Mouse (Mus musculus) right cerebral cortex, adult 18-20 months (tissue): ENCODE results near the gene Unc45b.
A peak's percentile ranks its signal among the peaks of the same experiment; 100 is the strongest.
"Not testable (repeated sequence)": the region's sequence is repeated elsewhere in the genome, so short reads cannot be mapped to it uniquely, and the experiment has no call there.

ENCODE experiments used
- DNase-seq: peaks from one replicate; pipeline ENCODE4 v3.0.0; 2022; ENCODE audit warnings: mixed read lengths

Unc45b gene

DNA sequence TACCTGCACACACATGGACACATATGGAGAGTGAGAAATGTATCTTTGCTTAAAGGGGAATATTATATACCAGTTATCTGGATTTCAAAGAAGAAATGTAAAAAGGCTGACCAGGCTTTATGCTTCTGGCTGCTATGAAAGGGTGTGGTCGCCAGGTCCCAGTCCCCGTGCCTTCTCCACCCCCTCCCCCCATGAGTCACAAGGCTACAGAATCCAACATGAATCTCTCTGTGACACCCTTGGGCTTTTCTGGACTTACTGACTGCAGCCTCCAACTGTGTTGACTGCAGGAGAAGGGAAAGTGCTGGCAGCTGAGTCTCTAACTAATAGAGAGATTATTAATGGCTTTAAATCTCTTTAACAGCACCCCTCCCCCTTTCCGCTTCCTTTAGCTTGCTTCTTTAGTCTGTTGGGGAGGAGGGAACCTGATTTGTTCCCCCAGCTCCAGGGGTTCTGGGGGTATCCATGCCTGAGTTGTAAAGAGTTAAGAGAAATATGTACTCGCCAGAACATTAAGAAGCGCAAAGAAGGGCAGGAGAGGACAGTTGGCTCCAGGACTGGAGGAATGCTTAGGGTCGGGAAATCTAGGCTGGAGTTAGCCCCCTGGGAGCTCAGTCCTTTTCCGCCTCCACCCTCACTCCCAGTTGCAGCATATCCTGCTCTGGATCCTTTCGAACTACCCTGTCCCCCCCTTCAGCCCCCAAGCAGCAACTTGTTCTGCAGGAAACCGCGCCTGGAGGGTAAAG, 40.6 kb downstream of the Unc45b start, which contains the start of gene Slfn5:
TSS of gene Slfn5 (plus strand) at position 614 of the 746 bp plus-strand sequence.
- DNase-seq, result no peak

DNA sequence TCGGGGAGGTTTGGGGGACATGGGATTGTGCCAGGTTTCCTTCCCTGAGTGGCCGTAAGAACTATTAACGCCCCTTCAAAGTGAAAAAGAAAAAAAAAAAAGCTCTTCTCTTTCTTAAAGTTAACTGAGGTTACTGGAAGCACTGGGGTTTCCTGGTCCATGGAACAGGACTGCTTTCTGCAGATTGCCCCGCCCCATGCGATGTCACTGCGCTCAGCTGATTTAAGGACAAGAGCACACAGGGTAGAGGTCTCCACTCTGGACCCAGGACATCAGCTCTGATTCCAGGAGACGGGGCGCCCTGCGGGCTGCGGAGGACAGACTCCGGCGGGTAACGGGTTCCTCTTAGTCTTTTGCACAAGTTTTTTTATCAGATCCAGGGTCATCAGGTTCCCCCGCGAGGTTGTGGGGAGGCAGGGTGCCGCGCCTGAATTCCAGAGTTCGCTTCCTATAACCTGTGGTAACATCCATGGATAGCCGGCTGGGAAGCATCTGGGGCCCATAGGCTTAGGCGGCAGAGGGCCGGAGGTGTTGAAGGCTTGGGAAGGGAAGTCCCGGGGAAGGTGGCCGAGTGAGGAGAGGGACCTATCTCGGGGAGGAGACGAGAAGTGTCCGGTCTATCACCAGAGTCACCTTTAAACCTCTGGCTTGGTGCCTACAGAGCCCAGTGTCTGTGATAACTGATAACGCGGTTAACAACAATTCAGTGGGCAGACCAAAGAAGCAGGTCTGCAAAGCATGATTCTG, 41.7 kb downstream of the Unc45b start:
- DNase-seq, result no peak

DNA sequence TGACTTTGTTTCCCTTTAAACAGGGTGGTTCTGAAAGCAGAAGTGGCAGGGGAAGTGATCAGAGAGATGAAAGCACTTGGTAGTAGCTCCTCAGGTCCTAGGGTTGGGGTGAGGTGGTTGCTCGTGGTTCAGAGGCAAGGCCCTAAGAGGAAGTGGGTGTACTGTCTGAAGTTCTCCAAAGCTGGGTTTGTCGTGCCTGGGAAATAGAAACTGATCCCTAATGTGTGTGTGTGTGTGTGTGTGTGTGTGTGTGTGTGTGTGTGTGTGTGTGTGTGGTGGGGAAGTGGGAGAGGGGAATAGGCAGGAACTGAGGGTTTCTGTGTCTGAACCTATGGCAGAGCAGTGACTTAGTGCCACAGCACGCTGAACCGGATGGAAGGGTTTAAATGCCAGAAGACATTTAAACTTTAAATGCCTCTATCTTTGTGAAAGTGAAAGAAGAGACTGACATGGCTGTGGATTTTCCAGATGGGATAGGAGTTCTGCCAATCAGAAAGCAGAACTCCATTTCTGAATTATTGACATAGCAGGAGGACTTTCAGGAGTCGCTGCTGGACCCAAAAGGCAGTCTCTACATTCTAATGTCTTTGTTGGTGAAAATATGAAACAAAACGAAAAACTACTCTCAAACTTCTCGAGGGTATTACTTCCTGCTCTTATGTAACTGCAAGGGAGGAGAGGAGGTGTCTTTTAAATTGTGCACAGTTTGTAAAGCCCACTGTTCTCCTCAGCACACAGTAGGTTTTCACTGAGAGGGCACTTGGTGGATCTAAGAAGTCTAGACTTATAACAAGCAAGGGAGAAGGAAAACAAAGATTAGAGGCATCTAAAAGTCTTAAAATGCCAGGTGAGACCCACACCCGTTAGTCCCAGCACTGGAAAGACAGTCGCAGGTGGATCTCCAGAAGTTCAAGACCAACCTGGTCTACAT, 42.5 kb downstream of the Unc45b start:
- DNase-seq, result no peak

DNA sequence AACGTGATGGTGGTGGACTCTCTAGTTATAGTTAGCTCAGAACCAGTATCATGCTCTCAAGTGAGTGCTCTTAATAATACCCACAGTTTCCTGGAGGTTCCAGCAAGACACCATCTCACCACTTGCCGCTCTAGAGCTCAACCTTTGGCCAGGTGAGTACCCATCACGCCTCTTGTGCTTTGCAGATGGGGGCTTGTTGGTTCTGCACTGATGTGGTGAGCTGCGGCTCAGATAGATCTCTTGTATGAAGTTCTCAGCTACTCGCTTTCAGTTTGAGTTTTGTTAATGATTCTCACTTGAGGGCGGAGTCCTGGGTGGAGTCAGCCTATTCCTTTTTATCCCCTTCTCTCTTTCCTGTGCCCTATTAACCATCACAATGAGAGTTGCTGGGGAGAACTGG, 44.3 kb downstream of the Unc45b start:
- no peak for DNase-seq

DNA sequence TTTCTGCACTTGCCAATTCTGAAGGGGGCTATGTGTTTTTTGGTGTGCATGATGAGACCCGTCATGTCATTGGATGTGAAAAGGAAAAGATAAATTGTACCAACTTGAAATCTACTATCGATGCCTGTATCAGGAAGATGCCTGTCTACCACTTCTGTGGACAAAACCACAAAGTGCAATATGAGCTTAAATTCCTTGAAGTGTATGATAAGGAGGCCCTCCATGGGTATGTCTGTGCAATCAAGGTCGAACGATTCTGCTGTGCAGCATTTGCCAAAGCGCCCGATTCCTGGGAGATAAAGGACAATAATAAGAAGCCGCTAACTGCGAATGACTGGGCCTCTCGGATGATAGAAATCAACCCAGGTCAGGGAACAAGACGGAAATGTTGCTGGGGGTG, 46.6 kb downstream of the Unc45b start:
- no peak for DNase-seq

DNA sequence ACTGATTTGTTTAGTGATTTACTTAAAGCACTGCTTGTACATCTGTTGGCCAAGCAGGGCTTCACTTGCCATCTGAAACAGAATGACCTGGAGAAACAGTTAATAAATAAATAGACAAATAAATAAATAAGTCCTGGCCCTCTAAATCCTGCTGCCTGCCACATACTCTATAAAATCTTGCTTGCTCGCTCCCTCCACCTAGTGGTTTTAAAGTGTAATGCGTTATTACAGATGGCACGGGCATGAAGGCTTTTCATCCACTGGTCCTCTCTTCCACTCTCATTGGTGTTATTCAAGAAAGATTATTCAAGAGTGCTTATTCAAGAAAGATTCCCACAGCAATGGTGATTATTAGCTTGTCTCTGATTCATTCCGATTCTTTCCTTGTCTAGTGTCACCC, 49.3 kb downstream of the Unc45b start:
- peak; percentile 14 for DNase-seq

DNA sequence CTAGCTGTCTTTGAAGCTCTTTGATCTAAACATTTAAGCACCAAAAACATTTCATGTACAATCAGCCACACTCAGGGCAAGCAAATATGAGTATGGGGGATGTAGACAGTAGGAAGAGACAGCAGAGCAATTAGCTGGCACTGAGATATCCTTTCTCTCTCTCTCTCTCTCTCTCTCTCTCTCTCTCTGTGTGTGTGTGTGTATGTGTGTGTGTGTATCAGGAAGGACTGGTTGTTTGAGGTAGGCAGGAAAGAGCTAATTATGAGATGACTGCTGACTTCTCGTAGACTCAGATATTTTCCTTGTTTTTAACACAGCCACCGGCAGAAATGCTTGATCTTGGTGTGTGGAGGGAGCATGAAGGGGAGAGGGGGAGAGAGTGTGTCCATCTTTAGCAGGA, 51.4 kb downstream of the Unc45b start:
- DNase-seq, result no peak

DNA sequence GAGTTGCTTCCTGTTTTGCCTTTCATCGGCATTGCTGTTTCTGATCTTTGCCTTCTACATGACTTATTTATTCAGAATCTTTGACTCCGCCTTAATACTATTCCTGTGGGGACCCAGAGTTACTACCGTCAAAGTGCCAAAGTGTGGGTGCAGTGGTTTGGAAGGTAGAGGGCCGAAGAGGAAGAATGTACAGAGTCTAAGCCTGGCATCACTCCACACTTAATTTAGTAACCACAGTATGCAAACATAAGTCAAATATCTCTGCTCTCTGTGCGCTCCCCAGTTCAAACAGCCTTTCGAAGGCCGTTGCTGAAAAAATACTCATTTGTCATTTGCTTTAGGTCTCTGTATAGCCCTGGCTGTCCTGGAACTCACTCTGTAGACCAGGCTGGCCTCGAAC, 51.9 kb downstream of the Unc45b start:
- no peak for DNase-seq

DNA sequence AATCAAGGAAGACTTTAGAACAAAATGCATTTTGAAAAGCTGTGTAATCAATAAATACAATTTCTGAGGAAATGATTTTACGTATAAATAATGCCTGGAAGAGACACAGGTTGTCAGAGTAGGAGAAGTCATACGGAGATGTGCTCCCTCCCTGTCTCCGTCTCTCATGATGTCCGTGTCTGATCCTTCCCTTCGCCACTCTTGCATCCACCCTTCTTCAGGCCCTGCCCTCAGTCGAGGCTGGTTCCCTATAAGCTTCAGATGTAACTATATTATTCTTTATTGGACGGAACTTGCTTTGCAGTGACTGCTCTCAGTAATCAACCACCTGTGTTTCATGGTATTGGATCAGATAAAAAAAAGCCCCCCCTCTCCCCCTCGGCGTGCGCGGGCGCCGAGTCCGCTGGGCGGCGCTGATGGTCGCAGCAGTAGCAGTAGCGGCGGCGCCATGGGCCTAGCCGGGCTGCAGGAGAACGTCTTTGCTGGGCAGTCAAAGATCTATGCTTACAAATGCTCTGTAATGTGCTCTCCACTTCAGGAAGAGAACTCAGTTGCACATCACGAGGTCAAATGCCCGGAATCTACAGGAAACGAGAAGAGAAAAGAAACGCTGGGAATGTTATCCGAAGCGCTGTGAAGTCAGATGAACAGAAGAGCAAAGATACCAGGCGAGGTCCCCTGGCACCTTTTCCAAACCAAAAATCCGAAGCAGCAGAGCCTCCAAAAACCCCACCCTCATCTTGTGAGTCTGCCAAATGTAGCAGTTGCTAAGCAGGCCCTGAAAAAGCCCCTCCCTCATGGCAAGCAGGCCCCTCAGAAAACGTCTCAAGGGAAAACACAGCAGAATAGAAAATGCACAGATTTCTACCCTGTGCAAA, 60.6 kb downstream of the Unc45b start:
- DNase-seq, result peak; percentile 10

DNA sequence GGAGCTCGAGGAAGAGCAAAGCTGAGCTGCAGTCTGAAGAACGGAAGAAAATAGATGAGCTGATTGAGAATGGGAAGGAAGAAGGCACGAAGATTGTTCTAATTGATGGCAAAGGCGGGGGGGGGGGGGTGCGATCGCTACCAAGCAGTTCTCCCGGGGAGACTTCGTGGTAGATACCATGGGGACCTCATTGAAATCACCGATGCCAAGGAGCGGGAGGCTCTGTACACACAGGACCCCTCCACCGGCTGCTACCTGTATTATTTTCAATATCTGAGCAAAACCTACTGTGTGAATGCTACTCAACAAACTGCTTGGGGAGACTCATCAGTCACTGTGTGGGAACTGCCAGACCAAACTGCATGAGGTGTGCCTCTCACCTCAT, 61.2 kb downstream of the Unc45b start:
- DNase-seq, result no peak

DNA sequence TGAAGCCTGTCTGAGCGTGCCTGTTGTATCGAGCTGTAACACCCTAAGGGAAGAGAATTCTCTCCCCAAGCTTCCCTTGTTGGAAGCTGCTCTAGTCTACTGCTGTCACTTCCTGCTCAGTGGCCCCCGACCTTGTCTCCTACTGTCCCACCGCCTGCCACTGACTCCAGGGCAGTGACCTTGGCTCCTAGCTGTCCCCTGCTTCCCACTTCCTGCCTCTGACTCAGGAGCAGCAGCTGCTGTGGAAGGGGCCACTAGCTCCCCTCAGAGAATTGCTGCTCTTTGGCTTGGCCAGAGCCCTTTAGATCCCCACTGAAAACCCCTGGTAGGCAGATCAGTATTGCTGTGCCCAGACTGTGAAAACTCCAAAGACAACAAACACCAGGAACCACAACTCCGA, 63.6 kb downstream of the Unc45b start:
- no peak for DNase-seq

DNA sequence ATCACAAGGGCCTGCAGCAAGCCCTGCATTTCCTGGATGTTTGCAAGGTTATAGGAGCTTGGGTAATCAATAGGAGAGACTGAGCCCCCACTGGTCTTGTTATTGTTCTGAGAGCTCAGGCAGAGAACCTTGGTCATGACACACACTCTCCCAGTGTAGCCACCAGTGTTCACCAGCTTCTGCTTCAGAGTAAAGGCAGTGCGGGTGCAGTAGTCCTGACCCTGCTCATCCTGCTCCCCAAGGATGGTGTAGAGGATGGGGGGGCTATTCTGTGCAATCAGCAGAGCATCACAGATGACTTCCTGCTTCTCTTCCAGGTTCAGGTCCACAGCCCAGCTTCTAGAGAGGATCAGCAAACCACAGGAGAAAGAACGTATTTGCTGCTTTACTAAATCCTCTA, 72.1 kb downstream of the Unc45b start:
- not testable (repeated sequence) for DNase-seq

DNA sequence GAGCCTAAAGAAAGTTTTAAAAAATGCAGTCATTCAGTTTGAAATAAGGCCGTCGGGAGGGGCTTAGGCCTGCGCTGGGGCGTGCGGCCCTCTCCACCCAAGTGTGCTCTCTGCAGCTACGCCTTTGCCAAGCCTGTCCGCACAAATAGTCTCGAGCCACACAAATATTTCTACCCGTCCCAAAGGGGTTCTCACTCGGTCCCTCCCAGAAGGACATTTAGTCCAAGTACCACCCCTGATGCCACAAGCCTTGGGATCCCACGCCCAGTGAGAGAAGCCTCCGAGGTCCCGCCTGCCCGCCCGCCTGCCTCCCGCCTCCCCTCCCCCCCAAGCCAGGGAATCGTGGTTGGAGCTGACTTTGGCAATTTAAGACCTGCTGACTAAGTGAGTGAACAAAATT, 72.8 kb downstream of the Unc45b start:
- no peak for DNase-seq

DNA sequence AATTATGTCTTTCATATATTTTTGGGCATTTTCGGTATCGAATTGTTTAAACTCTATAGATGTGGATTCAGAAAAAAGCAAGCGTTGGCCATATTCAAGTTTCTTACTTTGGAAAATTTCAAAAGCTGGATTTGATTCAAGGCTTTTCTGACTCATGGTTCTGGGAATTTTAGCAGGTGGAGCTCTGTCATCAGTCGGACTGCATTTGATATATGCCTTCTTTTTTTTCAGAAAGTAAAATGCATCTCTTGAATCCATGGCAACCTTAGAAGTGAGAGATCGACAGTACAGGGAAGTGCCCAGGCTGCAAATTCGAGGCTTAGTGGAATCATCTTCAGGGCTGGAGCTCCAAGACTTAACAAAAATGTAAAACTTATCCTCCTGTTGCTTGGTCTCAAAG, 77.3 kb downstream of the Unc45b start:
- no peak for DNase-seq

DNA sequence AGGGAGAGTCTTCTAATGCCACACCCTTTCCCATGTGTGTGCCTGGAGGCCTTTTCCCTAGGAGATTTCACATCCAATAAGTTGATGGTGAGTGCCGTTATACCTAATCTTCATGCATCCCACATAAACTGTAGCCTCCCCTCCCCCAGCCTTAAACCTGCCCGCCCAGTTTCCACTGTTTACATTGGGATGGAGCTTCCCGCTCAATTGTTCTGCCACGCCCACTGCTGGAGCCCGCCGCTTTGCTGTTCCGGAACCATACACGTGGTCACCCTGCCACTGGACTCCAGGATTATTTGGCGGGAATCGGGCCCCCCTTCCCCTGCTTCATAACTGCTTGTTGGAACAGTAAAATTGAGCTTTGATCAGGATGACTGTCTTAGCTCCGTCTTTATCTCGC, 79.0 kb downstream of the Unc45b start:
- no peak for DNase-seq

DNA sequence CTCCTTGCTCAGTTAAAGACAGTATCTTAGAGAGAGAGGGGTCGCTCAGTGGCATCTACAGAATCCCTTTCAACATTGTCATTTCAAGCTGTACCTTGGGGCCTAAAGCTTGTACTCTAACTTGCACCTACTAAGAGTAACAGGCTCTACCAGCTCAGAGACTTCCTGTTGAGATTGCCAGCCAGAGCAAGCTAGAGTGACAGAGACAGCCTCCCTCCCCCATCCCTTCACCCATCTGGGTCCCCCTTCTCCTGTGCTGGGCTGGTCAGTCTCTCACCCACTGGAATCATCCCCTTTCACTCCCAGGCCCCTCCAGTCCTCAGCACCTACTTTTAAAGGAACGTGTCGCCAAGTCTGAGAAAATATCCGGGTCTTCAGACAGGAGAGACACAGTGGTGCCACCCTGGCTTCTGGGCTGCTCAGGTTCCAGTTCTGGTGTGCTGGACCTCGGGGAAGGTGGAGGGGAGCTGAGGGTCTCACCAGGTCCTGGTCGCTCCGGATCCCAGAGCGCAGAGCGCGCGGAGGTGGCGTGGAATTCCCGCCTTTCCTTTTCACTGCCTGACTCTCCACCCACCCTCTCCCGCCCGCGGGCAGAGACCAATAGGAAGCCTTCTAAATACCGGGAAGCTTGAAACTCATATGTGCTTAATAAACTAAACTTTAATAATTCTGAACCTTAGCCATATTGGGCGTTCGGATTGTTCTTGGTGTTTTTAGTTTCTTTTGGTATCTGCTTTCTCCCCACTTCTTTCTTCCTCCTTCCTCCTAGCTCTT, 80.4 kb downstream of the Unc45b start:
- not testable (repeated sequence) for DNase-seq

DNA sequence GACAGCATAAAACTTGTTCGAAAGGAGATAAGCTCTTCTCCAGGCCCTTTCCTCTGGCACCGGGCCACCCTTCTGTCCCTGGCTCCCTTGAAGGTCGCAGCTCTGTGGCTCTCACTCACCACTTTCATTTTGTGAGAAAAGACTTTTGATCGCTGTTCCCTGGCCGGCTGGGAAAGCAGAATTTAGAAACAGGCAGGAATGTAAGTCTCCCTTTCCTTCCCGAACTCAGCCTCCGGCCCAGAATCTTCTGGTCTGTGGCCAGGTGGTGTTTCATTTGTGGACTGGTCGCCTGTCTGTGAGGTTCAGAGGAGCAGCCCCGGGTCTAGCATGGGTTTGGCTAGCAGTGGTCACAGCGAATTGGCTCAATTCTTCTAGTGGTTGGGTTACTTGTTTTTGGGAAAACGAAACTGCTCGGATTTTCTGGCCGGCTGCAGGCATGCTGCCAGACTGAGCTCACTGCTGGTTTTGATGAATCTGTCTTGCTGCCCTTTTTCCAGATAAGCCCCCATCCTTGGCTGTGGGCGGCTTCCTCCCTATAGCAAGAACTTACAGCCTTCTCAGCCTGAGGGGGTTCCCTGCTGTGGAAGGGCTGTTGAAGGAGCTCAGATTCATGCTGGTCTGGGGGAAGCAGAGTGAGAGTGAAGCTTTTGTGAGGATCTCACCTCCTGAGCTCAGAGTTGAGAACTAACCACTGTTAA, 81.3 kb downstream of the Unc45b start, which contains the start of gene Slfn9:
TSS of gene Slfn9 (minus strand) at position 362 of the 698 bp plus-strand sequence.
- peak; percentile 15 for DNase-seq
